26 mouse cellular contexts compared by ENCODE assay signal in the genomic region with DNA sequence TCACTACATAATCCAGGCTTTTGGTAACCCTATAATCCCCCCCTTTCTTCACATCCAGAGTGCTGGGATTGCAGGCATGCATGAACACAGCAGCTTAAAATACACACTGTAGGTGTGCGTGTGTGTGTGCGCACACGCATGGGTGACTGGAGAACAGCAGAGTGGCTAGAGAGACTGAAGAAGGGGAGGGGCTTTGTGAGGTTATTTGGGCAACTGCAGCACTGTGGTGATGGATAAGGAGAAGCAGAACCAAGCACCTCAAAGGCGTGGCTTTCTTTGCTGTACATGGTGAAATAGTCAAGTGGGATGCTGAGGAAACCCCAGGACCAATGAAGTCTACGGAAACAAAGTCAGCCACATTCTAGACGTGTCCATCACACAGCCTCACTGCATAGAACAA. TPM values are rescaled to one million over a fixed set of nuclear protein-coding genes. Genes with fewer than 3 reads are reported as not detected.
DNase-seq lines count a peak whose midpoint lies in the region; ATAC-seq and TF ChIP-seq lines count a peak whose summit lies in the region.
"Had no signal": no experiment of that assay in that cellular context is flagged by ENCODE, and none has a peak within 500 bp of the region (broad histone marks: within the 10 kb centered on the region; RNA-seq: fewer than 3 reads in every experiment).

No protein-coding gene starts in this region.

- no peak for TF ChIP-seq EP300 in liver, embryonic 14.5 days (IDR thresholded peaks at IDR 0.05; ENCODE audit: low read depth)

- no peak overlapping the region for H3K4me3 ChIP-seq in liver, embryonic 12.5 days
- no peak overlapping the region for H3K4me3 ChIP-seq in liver, embryonic 14.5 days (ENCODE audit: insufficient read depth in 1 of 2, low read depth in 2 of 2, low read length in 2 of 2)
- H3K4me3 ChIP-seq in intestine, postnatal 0 days (ENCODE audit: low read depth, low read length): no peak overlapping the region
- H3K4me3 ChIP-seq: embryonic facial prominence, embryonic 12.5 days; embryonic facial prominence, embryonic 15.5 days; heart, adult 2 months; heart, embryonic 10.5 days; heart, embryonic 13.5 days had no signal

- no peaks in the 10 kb centered on the region for H3K27me3 ChIP-seq in liver, embryonic 12.5 days (replicated peaks)
- no peaks in the 10 kb centered on the region for H3K27me3 ChIP-seq in liver, embryonic 14.5 days (ENCODE audit: control insufficient read depth, insufficient read depth, low read length)
- no peaks in the 10 kb centered on the region for H3K27me3 ChIP-seq in intestine, postnatal 0 days (replicated peaks; ENCODE audit: control insufficient read depth, insufficient read depth, low read length)
- H3K27me3 ChIP-seq: embryonic facial prominence, embryonic 12.5 days; embryonic facial prominence, embryonic 15.5 days; heart, embryonic 13.5 days had no signal

- no peak for TF ChIP-seq CTCF in liver, embryonic 14.5 days (IDR thresholded peaks at IDR 0.05; ENCODE audit: low read depth)
- TF ChIP-seq CTCF in intestine, postnatal 0 days (IDR thresholded peaks at IDR 0.05; ENCODE audit: low read depth): no peak

- peaks cover 16% of the 10 kb centered on the region; the same call in 1 of the 2 replicates for H3K36me3 ChIP-seq in liver, embryonic 12.5 days
- H3K36me3 ChIP-seq in liver, embryonic 14.5 days (replicated peaks; ENCODE audit: control insufficient read depth, insufficient read depth, low read depth): no peaks in the 10 kb centered on the region
- H3K36me3 ChIP-seq in intestine, postnatal 0 days (ENCODE audit: control insufficient read depth, insufficient read depth): no peaks in the 10 kb centered on the region
- H3K36me3 ChIP-seq: embryonic facial prominence, embryonic 12.5 days; embryonic facial prominence, embryonic 15.5 days; heart, embryonic 13.5 days had no signal

- peaks cover 69% of the 10 kb centered on the region for H3K4me1 ChIP-seq in liver, embryonic 12.5 days
- peaks cover 14 to 26% of the 10 kb centered on the region in 2 experiments for H3K4me1 ChIP-seq in liver, embryonic 14.5 days (replicated peaks; ENCODE audit: control insufficient read depth in 2 of 2, insufficient read depth in 2 of 2, low read length in 1 of 2)
- H3K4me1 ChIP-seq in intestine, postnatal 0 days (replicated peaks; ENCODE audit: control insufficient read depth, insufficient read depth, low read length): no peaks in the 10 kb centered on the region
- H3K4me1 ChIP-seq: embryonic facial prominence, embryonic 12.5 days; embryonic facial prominence, embryonic 15.5 days had no signal

- peak; percentile 68 for ATAC-seq in liver, embryonic 12.5 days
- peak; percentile 66; the same call in 1 of the 2 replicates for ATAC-seq in liver, embryonic 14.5 days (ENCODE audit: insufficient read depth)
- 0 out of 2 replicates have a peak, but pooled peaks have one; percentile 26 for ATAC-seq in megakaryocyte progenitor cell, adult 5-6 weeks (replicated peaks; ENCODE audit: poor library complexity)
- no peak for ATAC-seq in intestine, postnatal 0 days
- ATAC-seq: activated CD4-positive, CD25-positive, alpha-beta regulatory T cell, adult 4 months; CD4-positive, CD25-positive, alpha-beta regulatory T cell, adult 4 months; forebrain, embryonic 14.5 days; forebrain, postnatal 0 days; hindbrain, postnatal 0 days had no signal

- no peak for DNase-seq in liver
- no peak for DNase-seq in liver, embryonic 14.5 days (ENCODE audit: low read depth in 3 of 3, low spot score in 3 of 3)
- DNase-seq in right cerebral cortex, postnatal 4 days: no peak
- DNase-seq: adrenal gland, adult 8-10 months; adrenal gland, postnatal 36 days; cerebellum, adult 18-20 months; cerebellum, adult 9-10 months; cerebellum, postnatal 14 days; forebrain, postnatal 0 days; gastrocnemius, postnatal 10 days; gastrocnemius, postnatal 36 days; heart, adult 2 months; heart, postnatal 14 days; heart, postnatal 4 days had no signal

- peak overlapping the region; percentile 5 for H3K27ac ChIP-seq in liver, embryonic 12.5 days
- H3K27ac ChIP-seq in liver, embryonic 14.5 days: no peak overlapping the region
- H3K27ac ChIP-seq in intestine, postnatal 0 days (ENCODE audit: low read depth, low read length): no peak overlapping the region
- H3K27ac ChIP-seq: embryonic facial prominence, embryonic 12.5 days; embryonic facial prominence, embryonic 15.5 days; heart, embryonic 10.5 days; heart, embryonic 13.5 days; hindbrain, embryonic 14.5 days; hindbrain, postnatal 0 days had no signal

- WGBS in liver, embryonic 12.5 days (ENCODE audit: insufficient replicate concordance): 66% methylated on average over 6 of the region's 6 CpGs
- WGBS in liver, embryonic 14.5 days (ENCODE audit: insufficient replicate concordance): 50% methylated on average over 6 of the region's 6 CpGs
- 91% methylated on average over 6 of the region's 6 CpGs for WGBS in intestine, postnatal 0 days

- no peak overlapping the region for H3K4me2 ChIP-seq in liver, embryonic 12.5 days
- no peak overlapping the region for H3K4me2 ChIP-seq in liver, embryonic 14.5 days (ENCODE audit: low read depth)
- H3K4me2 ChIP-seq in intestine, postnatal 0 days (replicated peaks; ENCODE audit: low read depth): no peak overlapping the region
- H3K4me2 ChIP-seq: embryonic facial prominence, embryonic 12.5 days; embryonic facial prominence, embryonic 15.5 days; heart, embryonic 13.5 days; hindbrain, embryonic 14.5 days had no signal

- 0 out of 2 replicates have a peak overlapping the region, but pooled peaks have one; percentile 2 for H3K9ac ChIP-seq in liver, embryonic 12.5 days
- H3K9ac ChIP-seq in liver, embryonic 14.5 days (replicated peaks): no peak overlapping the region
- H3K9ac ChIP-seq in intestine, postnatal 0 days (ENCODE audit: low read depth, low read length): no peak overlapping the region
- H3K9ac ChIP-seq: embryonic facial prominence, embryonic 12.5 days; embryonic facial prominence, embryonic 15.5 days; forebrain, postnatal 0 days; heart, embryonic 13.5 days; hindbrain, embryonic 14.5 days had no signal

- no peaks in the 10 kb centered on the region for H3K9me3 ChIP-seq in liver, embryonic 12.5 days (replicated peaks)
- H3K9me3 ChIP-seq in liver, embryonic 14.5 days (ENCODE audit: control insufficient read depth, low read length): no peaks in the 10 kb centered on the region
- no peaks in the 10 kb centered on the region for H3K9me3 ChIP-seq in intestine, postnatal 0 days (ENCODE audit: control insufficient read depth)
- H3K9me3 ChIP-seq: embryonic facial prominence, embryonic 12.5 days; embryonic facial prominence, embryonic 15.5 days; heart, embryonic 10.5 days; heart, embryonic 13.5 days had no signal

RNA-seq across cellular contexts. Expression of a gene that starts 23.8 kb away (rescaled TPM):
- polyA plus RNA-seq in liver, embryonic 12.5 days (2016; fragmentation: Nextera tagmentation; extraction: Ambion mirVana): 23.0 and 24.5 TPM in 2 replicates
- polyA plus RNA-seq in liver, embryonic 14.5 days (2012; rRNA removed): 8.1 and 8.2 TPM in 2 replicates
- 5.0 and 6.0 TPM in 2 replicates for polyA plus RNA-seq in liver, embryonic 14.5 days (2014; fragmentation: Nextera tagmentation; extraction: Ambion mirVana)
- total RNA-seq in megakaryocyte progenitor cell, adult 5-6 weeks (2015): 0.07 and 0.25 TPM in 2 replicates
- 0.04 and 0.34 TPM in 2 replicates for total RNA-seq in megakaryocyte progenitor cell, adult 5-6 weeks (2017)
- polyA plus RNA-seq in intestine, postnatal 0 days (2015; fragmentation: Nextera tagmentation; extraction: Ambion mirVana): 27.9 and 29.0 TPM in 2 replicates
- polyA plus RNA-seq: activated CD4-positive, CD25-positive, alpha-beta regulatory T cell, adult 4 months; CD4-positive, CD25-positive, alpha-beta regulatory T cell, adult 4 months had no signal
